Mouse (Mus musculus) forebrain, embryonic 14.5 days (tissue): ENCODE data around the gene Naa35. TPM values are rescaled to one million over a fixed set of nuclear protein-coding genes. Genes with fewer than 3 reads are reported as not detected.
"Not testable (repeated sequence)": the region's sequence is repeated elsewhere in the genome, so short reads cannot be mapped to it uniquely, and the experiment has no call there.

Experiments
- ATAC-seq: fragments of 200-750 bp; cut with Nextera tagmentation; 2 replicates; pipeline ENCODE4 v1.8.0; 2017; ENCODE audit warnings: mild to moderate bottlenecking, moderate library complexity
- DNase-seq: peaks from one replicate; pipeline ENCODE4 v3.0.0-alpha.2; 2015; ENCODE audit warnings: low spot score
- H3K27ac ChIP-seq: fragments of 300-500 bp; sonication (generic); 2 replicates; pipeline ENCODE4 v1.5.1; 2014; ENCODE audit warnings: low read depth, mild to moderate bottlenecking, control low read depth, low read length, moderate library complexity
- H3K27me3 ChIP-seq: fragments of 300-500 bp; sonication (generic); replicated peaks from 2 replicates; pipeline ENCODE4 v1.6.1; 2014; ENCODE audit warnings: low read length, control low read depth, mixed read lengths; ENCODE audit not compliant: control insufficient read depth, insufficient read depth
- H3K36me3 ChIP-seq: fragments of 300-500 bp; sonication (generic); 2 replicates; pipeline ENCODE4 v1.6.1; 2014; ENCODE audit warnings: low read length, control low read depth; ENCODE audit not compliant: control insufficient read depth, insufficient read depth
- H3K4me1 ChIP-seq: fragments of 300-500 bp; sonication (generic); 2 replicates; pipeline ENCODE4 v1.6.1; 2014; ENCODE audit warnings: antibody characterized with exemption, low read length, control low read depth; ENCODE audit not compliant: control insufficient read depth, insufficient read depth
- H3K4me2 ChIP-seq: fragments of 300-500 bp; sonication (generic); 2 replicates; pipeline ENCODE4 v1.6.1; 2014; ENCODE audit warnings: mild to moderate bottlenecking, control low read depth, low read length
- H3K4me3 ChIP-seq: fragments of 300-500 bp; sonication (generic); 2 replicates; pipeline ENCODE4 v1.5.1; 2014; ENCODE audit warnings: low read depth, low read length, control low read depth
- H3K9ac ChIP-seq: fragments of 300-500 bp; sonication (generic); 2 replicates; pipeline ENCODE4 v1.6.1; 2014; ENCODE audit warnings: mild to moderate bottlenecking, low read length, control low read depth, moderate library complexity
- H3K9me3 ChIP-seq: fragments of 300-500 bp; sonication (generic); replicated peaks from 2 replicates; pipeline ENCODE4 v1.6.1; 2016; ENCODE audit warnings: low read length, control low read depth, mixed read lengths; ENCODE audit not compliant: control insufficient read depth
- WGBS: fragments of 180-500 bp; shearing (Covaris S2); extraction: QIAGEN DNeasy Blood & Tissue Kit; methylation state at CpG from one replicate; pipeline ENCODE4 v1.1.7; 2014; 5-methylcytosine and 5-hydroxymethylcytosine counted together
- polyA plus RNA-seq: library from polyadenylated mRNA; unstranded; fragments of >200 nt; fragmentation: Nextera tagmentation; extraction: Ambion mirVana; gene quantifications from 2 replicates; pipeline ENCODE4 v1.2.1, GENCODE M21; 2014

Naa35 gene
- polyA plus RNA-seq, 1 experiment from 2014 or later: 157 TPM

DNA sequence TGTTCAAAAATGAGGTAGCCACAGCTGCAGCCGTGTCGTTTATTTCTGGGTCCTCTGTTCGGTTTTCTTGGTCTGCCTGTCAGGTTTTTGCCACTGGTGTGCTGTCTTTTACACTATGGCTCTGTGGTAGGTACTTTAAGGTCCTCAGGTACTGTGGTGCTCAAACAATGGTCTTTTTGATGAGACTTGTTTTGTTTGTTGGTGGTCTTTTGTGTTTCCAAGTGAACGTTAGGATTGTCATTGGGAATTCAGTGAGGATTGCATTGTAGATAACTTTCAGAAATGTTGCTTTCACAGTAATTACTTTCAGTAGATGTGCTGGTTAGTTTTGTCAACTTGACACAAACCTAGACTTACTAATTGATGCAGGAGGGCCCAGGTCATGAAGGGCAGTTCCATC is 4.6 kb downstream of the Naa35 start:
- Histone ChIP-seq H3K4me2 (no peak overlapping the region), H3K4me3 (no peak overlapping the region), H3K36me3 (peaks cover 71% of the 10 kb centered on the region), H3K27ac (no peak overlapping the region), H3K4me1 (peaks cover 15% of the 10 kb centered on the region), H3K9ac (no peak overlapping the region), H3K9me3 (no peaks in the 10 kb centered on the region), H3K27me3 (no peaks in the 10 kb centered on the region)
- ATAC-seq (no peak), DNase-seq (no peak)
- 74% methylated on average over 4 of the region's 4 CpGs for WGBS

GRCm38 (mm10) chr13:59590691-59591090 is 5.6 kb downstream of the Naa35 start:
- Histone ChIP-seq H3K9ac (no peak overlapping the region), H3K4me3 (no peak overlapping the region), H3K9me3 (no peaks in the 10 kb centered on the region), H3K27ac (no peak overlapping the region), H3K27me3 (no peaks in the 10 kb centered on the region), H3K4me1 (peaks cover 15% of the 10 kb centered on the region), H3K4me2 (no peak overlapping the region), H3K36me3 (peaks cover 76% of the 10 kb centered on the region)
- ATAC-seq (no peak), DNase-seq (no peak)
- 91% methylated on average over 4 of the region's 4 CpGs for WGBS

GRCm38 (mm10) chr13:59592058-59592457 is 7.0 kb downstream of the Naa35 start:
- WGBS: 98% methylated on average over 3 of the region's 3 CpGs
- not testable (repeated sequence) for H3K27ac ChIP-seq, ATAC-seq, H3K4me3 ChIP-seq, H3K9ac ChIP-seq, H3K27me3 ChIP-seq, H3K4me2 ChIP-seq, H3K9me3 ChIP-seq, DNase-seq, H3K4me1 ChIP-seq
- H3K36me3 ChIP-seq: peaks cover 86% of the 10 kb centered on the region

- Histone ChIP-seq H3K27me3 (no peaks in the 10 kb centered on the region), H3K36me3 (peaks cover 82% of the 10 kb centered on the region), H3K9me3 (no peaks in the 10 kb centered on the region), H3K4me1 (no peaks in the 10 kb centered on the region), H3K4me2 (no peak overlapping the region), H3K9ac (no peak overlapping the region), H3K27ac (no peak overlapping the region), H3K4me3 (no peak overlapping the region)
- ATAC-seq (no peak), DNase-seq (no peak)
- 97% methylated on average over 1 of the region's 1 CpGs for WGBS
Observed at GRCm38 (mm10) chr13:59592630-59593029, 7.6 kb downstream of the Naa35 start.

- Histone ChIP-seq H3K9me3 (no peaks in the 10 kb centered on the region), H3K4me3 (no peak overlapping the region), H3K27ac (no peak overlapping the region), H3K4me1 (no peaks in the 10 kb centered on the region), H3K36me3 (peaks cover 84% of the 10 kb centered on the region), H3K4me2 (no peak overlapping the region), H3K27me3 (no peaks in the 10 kb centered on the region), H3K9ac (no peak overlapping the region)
- no peak for DNase-seq
- 93% methylated on average over 5 of the region's 5 CpGs for WGBS
- no peak for ATAC-seq
Observed at GRCm38 (mm10) chr13:59603096-59603495, 18.0 kb downstream of the Naa35 start.

GRCm38 (mm10) chr13:59604511-59604910 is 19.5 kb downstream of the Naa35 start:
- 94% methylated on average over 1 of the region's 1 CpGs for WGBS
- ATAC-seq (no peak), DNase-seq (no peak)
- Histone ChIP-seq H3K9ac (no peak overlapping the region), H3K27ac (no peak overlapping the region), H3K4me1 (no peaks in the 10 kb centered on the region), H3K27me3 (no peaks in the 10 kb centered on the region), H3K9me3 (no peaks in the 10 kb centered on the region), H3K36me3 (peaks cover 91% of the 10 kb centered on the region), H3K4me3 (no peak overlapping the region), H3K4me2 (no peak overlapping the region)

DNA sequence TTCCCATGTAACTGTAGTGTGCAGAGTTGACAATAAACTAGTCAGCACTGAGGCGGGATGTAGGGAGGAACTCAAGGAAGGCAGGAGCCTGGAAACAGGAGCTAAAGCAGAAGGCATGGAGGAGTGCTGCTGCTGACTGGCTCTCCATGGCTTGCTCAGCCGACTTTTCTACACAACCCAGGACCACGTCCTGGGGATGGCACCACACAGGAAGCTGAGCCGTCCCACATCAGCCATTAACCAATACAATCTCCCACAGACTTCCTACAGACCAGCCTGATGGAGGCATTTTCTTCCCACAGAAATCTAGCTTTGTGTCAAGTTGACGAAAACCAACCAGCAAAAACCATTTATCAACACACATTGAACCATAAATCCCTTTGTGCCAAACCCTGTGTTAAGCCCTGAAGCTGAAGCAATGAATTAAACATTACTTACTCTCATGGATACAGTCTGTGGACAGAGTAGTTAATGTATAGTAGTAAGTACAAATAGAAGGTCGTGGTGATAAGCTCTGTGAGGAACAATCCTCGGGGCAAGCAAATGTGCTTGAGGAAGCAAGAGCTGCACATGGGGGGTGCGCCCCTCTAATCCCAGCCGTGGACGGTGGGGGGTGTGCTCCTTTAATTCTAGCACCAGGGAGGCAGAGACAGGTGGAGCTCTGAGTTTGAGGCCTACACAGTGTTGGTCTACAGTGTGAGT is 20.3 kb downstream of the Naa35 start:
- no peak overlapping the region for H3K9ac ChIP-seq
- H3K4me1 ChIP-seq: no peaks in the 10 kb centered on the region
- H3K9me3 ChIP-seq: no peaks in the 10 kb centered on the region
- DNase-seq (no peak), ATAC-seq (no peak)
- no peaks in the 10 kb centered on the region for H3K27me3 ChIP-seq
- H3K4me3 ChIP-seq: no peak overlapping the region
- 87% methylated on average over 10 of the region's 10 CpGs for WGBS
- peaks cover 91% of the 10 kb centered on the region for H3K36me3 ChIP-seq
- no peak overlapping the region for H3K27ac ChIP-seq
- H3K4me2 ChIP-seq: no peak overlapping the region

GRCm38 (mm10) chr13:59609885-59610284 is 24.8 kb downstream of the Naa35 start:
- ATAC-seq (no peak), DNase-seq (no peak)
- Histone ChIP-seq H3K4me2 (no peak overlapping the region), H3K9ac (no peak overlapping the region), H3K4me1 (no peaks in the 10 kb centered on the region), H3K27me3 (no peaks in the 10 kb centered on the region), H3K36me3 (peaks cover 92% of the 10 kb centered on the region), H3K27ac (no peak overlapping the region), H3K9me3 (no peaks in the 10 kb centered on the region), H3K4me3 (no peak overlapping the region)
- WGBS: 86% methylated on average over 4 of the region's 4 CpGs

GRCm38 (mm10) chr13:59610437-59610836 is 25.4 kb downstream of the Naa35 start:
- DNase-seq (no peak), ATAC-seq (no peak)
- Histone ChIP-seq H3K4me1 (no peaks in the 10 kb centered on the region), H3K27me3 (no peaks in the 10 kb centered on the region), H3K9me3 (no peaks in the 10 kb centered on the region), H3K27ac (no peak overlapping the region), H3K4me3 (no peak overlapping the region), H3K36me3 (peaks cover 92% of the 10 kb centered on the region), H3K9ac (no peak overlapping the region), H3K4me2 (no peak overlapping the region)
- WGBS: 94% methylated on average over 2 of the region's 2 CpGs
